Mouse (Mus musculus) ES-Bruce4 (cell line): Measurements from ENCODE around the gene Otog. TPM values are rescaled to one million over a fixed set of nuclear protein-coding genes. Genes with fewer than 3 reads are reported as not detected.

Experiments used
- H3K27ac ChIP-seq: 2 replicates; pipeline ENCODE4 v1.5.1; 2012; ENCODE audit warnings: low read length, inconsistent platforms; ENCODE audit not compliant: insufficient read depth
- H3K27me3 ChIP-seq: 2 replicates; pipeline ENCODE4 v1.6.1; 2012; ENCODE audit warnings: mild to moderate bottlenecking, low read length, inconsistent platforms; ENCODE audit not compliant: control insufficient read depth, poor library complexity, insufficient read depth, severe bottlenecking
- H3K36me3 ChIP-seq: 2 replicates; pipeline ENCODE4 v1.6.1; 2012; ENCODE audit warnings: inconsistent platforms, mild to moderate bottlenecking, low read length, moderate library complexity; ENCODE audit not compliant: control insufficient read depth, poor library complexity, insufficient read depth, severe bottlenecking
- H3K4me1 ChIP-seq: one replicate; pipeline ENCODE4 v1.8.1; 2011; ENCODE audit warnings: low read length; ENCODE audit not compliant: control insufficient read depth, insufficient read depth
- H3K4me3 ChIP-seq: 2 replicates; pipeline ENCODE4 v1.5.1; 2011; ENCODE audit warnings: low read depth, mild to moderate bottlenecking, low read length
- H3K9ac ChIP-seq: 2 replicates; pipeline ENCODE4 v1.6.1; 2012; ENCODE audit warnings: low read depth, mild to moderate bottlenecking, inconsistent platforms; ENCODE audit not compliant: poor library complexity, severe bottlenecking
- H3K9me3 ChIP-seq: replicated peaks from 2 replicates; pipeline ENCODE4 v1.6.1; 2012; ENCODE audit warnings: mild to moderate bottlenecking, low read length, inconsistent platforms; ENCODE audit not compliant: control insufficient read depth, poor library complexity, insufficient read depth, severe bottlenecking
- CTCF ChIP-seq: IDR thresholded peaks from one replicate; pipeline ENCODE4 v1.8.1; 2011; ENCODE audit warnings: low read depth, low read length
- EP300 ChIP-seq: IDR thresholded peaks from 2 replicates; pipeline ENCODE4 v1.6.1; 2011; ENCODE audit warnings: low read depth, low read length; ENCODE audit not compliant: insufficient read depth
- POLR2A ChIP-seq: IDR thresholded peaks from one replicate; pipeline ENCODE4 v1.8.1; 2011; ENCODE audit warnings: low read length; ENCODE audit not compliant: insufficient read depth
- polyA plus RNA-seq: library from polyadenylated mRNA; stranded (reverse); fragments of >200 nt; gene quantifications from 2 replicates; pipeline ENCODE4 v1.2.4, GENCODE M21; 2011; ENCODE audit warnings: low read depth; ENCODE audit not compliant: missing spikeins, insufficient read depth, insufficient read length

Otog gene
- polyA plus RNA-seq, 1 experiment: 0.30 TPM

DNA sequence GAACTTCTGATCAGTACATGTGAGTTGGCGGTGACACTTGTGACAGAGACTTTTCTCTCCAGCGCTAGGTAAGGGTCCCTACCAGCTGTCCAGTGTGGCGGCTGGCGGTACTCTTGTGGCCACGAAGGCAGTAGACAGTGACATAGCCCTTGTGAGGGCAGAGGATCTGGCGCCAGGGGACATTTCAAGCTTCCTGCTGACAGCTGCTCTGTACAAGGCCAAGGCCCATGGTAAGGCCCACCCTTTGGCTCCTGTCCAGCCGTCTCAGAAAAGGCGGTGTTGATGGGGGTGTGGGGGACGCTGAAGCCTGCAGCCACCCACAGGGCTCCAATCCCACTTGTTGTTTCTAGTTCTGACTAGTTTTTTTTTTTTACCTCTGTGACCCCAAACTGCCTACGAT is 42.9 kb downstream of the Otog start:
- no peak overlapping the region for H3K27ac ChIP-seq
- H3K4me3 ChIP-seq: no peak overlapping the region
- no peaks in the 10 kb centered on the region for H3K27me3 ChIP-seq
- no peaks in the 10 kb centered on the region for H3K36me3 ChIP-seq
- H3K9ac ChIP-seq: no peak overlapping the region
- no peaks in the 10 kb centered on the region for H3K4me1 ChIP-seq
- TF ChIP-seq EP300: no peak
- no peak for TF ChIP-seq POLR2A
- no peak for TF ChIP-seq CTCF
- H3K9me3 ChIP-seq: no peaks in the 10 kb centered on the region

DNA sequence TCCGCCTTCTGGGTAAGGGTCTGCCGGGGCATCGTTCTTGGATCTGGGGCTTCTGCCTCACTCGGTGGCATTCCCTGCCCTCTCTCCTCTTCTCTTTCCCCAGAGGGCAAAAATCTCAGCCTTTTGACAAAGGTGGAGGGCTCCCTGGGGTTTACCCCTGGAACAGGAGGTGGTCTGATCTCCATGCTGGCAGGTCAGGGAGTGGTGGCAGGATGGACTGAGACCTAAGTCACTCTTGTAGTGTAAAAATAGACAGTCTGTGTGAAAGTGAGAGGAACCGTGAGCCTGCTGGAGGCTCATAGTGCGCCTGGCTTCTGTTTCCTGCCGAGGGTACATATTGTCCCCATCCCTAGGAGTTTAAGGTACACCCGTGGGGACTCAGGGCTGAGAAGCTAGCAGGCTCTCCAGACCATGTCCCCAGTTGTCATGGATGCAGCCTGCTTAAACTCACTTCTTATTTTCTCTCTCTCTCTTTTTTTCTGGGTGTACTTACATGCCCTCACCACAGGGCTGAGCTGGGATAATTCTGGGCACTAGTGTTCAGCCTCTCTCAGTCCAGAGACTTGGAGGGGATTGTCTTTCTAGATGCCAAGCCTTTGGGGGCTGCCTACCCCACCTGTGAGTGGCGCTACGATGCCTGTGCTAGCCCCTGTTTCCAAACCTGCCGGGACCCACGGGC is 44.5 kb downstream of the Otog start:
- H3K27ac ChIP-seq: no peak overlapping the region
- H3K4me1 ChIP-seq: no peaks in the 10 kb centered on the region
- H3K4me3 ChIP-seq: no peak overlapping the region
- no peaks in the 10 kb centered on the region for H3K36me3 ChIP-seq
- no peaks in the 10 kb centered on the region for H3K9me3 ChIP-seq
- TF ChIP-seq EP300: no peak
- TF ChIP-seq POLR2A: no peak
- H3K9ac ChIP-seq: no peak overlapping the region
- no peaks in the 10 kb centered on the region for H3K27me3 ChIP-seq

DNA sequence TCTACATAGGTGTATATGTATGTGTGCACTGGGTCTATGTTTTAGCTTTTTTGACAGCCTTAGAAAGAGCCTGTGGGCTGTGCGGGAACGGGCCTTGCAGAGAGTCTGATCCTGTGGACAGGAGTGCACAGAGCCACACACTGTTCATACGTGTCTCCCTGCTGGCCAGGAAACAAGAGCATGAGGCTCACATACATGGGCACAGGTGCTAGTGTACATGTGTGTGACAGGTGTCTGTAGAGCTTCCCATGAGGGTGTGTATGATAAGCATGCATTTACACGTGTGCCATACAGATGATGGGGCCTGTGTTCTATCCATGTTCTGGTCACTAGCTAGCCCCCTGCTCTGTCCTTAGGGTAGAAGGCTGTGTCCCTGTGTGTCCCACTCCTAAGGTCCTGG is 45.6 kb downstream of the Otog start:
- TF ChIP-seq POLR2A: no peak
- Histone ChIP-seq H3K4me1 (no peaks in the 10 kb centered on the region), H3K9ac (no peak overlapping the region), H3K4me3 (no peak overlapping the region), H3K27me3 (no peaks in the 10 kb centered on the region), H3K9me3 (no peaks in the 10 kb centered on the region), H3K36me3 (no peaks in the 10 kb centered on the region), H3K27ac (no peak overlapping the region)

DNA sequence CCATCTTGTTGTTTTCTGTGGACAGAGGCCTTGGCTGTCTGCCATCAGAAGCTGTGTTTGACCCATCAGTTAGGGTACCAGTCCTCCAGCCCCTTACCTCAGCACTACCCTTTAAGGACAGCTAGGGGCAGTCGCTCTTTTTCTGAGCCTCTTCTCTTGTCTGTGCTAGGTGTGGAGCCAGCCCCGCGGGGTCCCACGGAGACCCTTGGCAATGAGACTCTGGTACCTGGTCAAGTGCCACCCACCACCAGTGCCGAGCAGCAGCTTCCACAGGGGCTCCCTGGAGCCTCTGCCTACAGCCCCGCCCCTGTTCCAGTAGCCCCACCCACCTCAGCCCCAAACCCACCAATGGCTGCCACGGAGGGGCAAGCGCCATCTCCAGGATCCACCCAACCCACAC is 46.3 kb downstream of the Otog start:
- Histone ChIP-seq H3K9ac (no peak overlapping the region), H3K4me3 (no peak overlapping the region), H3K36me3 (no peaks in the 10 kb centered on the region), H3K9me3 (no peaks in the 10 kb centered on the region), H3K4me1 (no peaks in the 10 kb centered on the region), H3K27me3 (no peaks in the 10 kb centered on the region), H3K27ac (no peak overlapping the region)
- TF ChIP-seq POLR2A (no peak), EP300 (no peak), CTCF (no peak)

DNA sequence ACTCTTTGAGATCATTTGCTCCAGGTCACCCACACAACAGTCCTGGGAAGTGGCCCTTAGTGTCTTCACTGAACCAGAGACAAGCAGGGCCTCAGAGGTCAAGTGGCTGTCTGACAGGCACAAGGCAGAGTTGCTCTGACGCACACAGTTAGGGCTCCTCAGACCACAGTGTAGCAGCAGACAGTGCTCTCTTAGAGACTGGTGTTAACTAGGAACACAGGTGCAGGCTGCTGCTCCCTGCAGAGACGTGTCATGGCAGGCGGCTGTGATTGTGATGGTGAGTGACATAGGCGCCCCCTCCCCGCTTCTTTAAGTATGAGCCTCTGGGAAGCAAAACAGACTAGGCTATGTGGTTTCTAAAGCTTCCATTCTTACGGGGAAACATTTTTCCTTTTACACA is 55.5 kb downstream of the Otog start:
- no peak overlapping the region for H3K4me3 ChIP-seq
- H3K9me3 ChIP-seq: no peaks in the 10 kb centered on the region
- H3K4me1 ChIP-seq: no peaks in the 10 kb centered on the region
- H3K36me3 ChIP-seq: no peaks in the 10 kb centered on the region
- no peaks in the 10 kb centered on the region for H3K27me3 ChIP-seq
- H3K9ac ChIP-seq: no peak overlapping the region
- no peak overlapping the region for H3K27ac ChIP-seq
- TF ChIP-seq EP300 (no peak), POLR2A (no peak)

DNA sequence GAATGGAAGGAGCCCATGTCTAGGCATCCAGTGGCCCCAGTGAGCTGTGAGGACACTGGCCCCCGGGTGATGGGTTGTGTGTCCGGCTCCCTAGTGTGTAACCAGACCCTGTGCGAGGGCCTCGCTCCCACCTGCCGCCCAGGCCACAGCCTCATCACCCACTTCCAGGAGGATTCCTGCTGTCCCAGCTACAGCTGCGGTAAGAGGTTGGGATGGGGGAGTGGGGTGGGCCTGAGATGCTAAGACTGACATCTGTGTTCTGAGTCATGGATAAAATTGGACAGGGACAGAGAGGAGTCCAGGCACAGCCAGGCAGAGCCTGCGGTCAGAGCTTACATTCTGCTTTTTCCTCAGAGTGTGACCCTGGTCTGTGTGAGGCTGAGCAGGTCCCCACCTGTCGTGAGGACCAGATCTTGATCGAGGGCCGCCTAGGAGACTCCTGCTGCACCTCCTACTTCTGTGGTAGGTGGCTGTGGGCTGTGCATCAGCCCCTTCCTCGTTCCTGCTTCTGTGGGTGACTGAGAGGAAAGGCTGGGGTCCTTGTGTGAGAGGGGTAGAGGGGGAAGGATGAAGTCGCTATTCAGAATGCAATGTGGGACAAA is 60.3 kb downstream of the Otog start:
- no peak overlapping the region for H3K4me3 ChIP-seq
- TF ChIP-seq POLR2A: no peak
- TF ChIP-seq CTCF: no peak
- TF ChIP-seq EP300: no peak

More for the DNA sequence above, 60.3 kb downstream of the Otog start:
- Histone ChIP-seq H3K4me1 (no peaks in the 10 kb centered on the region), H3K27ac (no peak overlapping the region), H3K9me3 (no peaks in the 10 kb centered on the region), H3K9ac (no peak overlapping the region), H3K27me3 (no peaks in the 10 kb centered on the region), H3K36me3 (no peaks in the 10 kb centered on the region)
